Mouse (Mus musculus): ENCODE data around the gene Ugt3a1.
"Not testable (repeated sequence)": the region's sequence is repeated elsewhere in the genome, so short reads cannot be mapped to it uniquely, and the experiment has no call there.

Gene Ugt3a1

DNA sequence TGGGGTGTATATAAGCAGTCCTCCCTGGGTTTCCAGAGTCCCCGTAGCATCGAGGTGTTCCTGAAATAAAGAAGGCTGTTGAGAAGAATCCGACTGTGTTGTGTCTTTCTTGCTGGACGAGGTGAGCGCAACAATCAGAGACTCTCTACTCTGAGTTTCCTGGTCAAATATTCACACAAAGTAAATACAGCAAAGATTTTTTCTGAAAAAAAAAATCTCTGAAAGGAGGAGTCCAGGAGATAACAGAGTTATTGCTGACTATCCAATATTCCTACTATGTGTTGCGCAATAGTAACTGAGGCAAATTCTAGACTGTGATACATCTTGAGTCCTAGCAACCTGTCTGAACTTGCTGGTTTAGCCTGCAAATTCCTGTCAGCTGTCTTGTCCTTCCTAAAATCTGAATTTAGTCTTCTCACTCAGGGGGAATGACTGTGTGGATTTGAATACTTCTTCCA, at the start of gene Ugt3a1:
Gene Ugt3a1, plus strand, starts transcription at position 51 of the 458 bp plus-strand sequence.
- no peak for DNase-seq (ENCODE audit: low spot score)

DNA sequence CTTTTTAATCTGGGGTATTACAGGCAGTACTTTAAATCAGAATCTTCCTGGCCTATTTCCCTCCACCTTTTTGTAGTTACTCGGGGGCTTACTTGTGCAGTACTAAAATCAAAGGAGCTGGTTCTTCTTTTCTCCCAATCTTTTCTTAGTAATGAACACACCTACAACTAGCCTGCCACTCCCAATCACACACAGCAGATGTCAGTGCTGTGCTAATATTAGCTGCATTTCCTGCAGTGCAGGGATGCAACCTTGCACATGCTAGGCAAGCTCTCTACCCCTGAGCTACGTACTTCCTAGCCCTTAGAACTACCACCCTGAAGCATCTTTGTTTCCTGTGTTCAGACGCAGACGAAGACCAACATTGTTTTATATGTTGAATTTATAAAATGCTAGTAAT, 45.8 kb upstream of the Ugt3a1 start:
- not testable (repeated sequence) for DNase-seq (ENCODE audit: low spot score)

GRCm38 (mm10) chr15:9246345-9246744, 30.3 kb upstream of the Ugt3a1 start:
- no peak for DNase-seq (ENCODE audit: low spot score)

GRCm38 (mm10) chr15:9252891-9253290, 23.8 kb upstream of the Ugt3a1 start:
- no peak for DNase-seq (ENCODE audit: low spot score)

DNA sequence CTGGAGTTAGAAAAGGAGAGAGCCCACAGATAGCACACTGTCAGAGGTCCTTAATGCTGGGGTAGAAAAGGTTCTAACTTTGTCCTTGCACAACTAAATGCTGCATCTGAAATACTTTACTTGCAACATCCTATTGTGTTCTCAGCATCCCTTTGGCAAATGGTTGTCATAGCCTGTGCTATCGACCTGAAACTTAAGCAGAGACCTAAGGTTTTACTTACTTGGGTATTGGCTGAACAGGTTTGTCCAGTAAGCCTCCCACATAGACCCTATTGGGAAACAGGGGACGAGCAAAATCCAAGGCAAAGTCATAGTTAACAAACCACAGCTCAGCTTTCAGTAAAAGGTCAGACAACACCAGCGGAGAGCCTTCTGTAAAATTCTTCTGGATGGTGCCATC, 16.1 kb upstream of the Ugt3a1 start:
- DNase-seq (ENCODE audit: low spot score): no peak

- DNase-seq (ENCODE audit: low spot score): no peak
Observed at GRCm38 (mm10) chr15:9271876-9272275, 4.8 kb upstream of the Ugt3a1 start.

- DNase-seq (ENCODE audit: low spot score): no peak
Observed at GRCm38 (mm10) chr15:9279026-9279425, 2.3 kb downstream of the Ugt3a1 start.

- no peak for DNase-seq (ENCODE audit: low spot score)
Observed at GRCm38 (mm10) chr15:9279596-9279995, 2.9 kb downstream of the Ugt3a1 start.

- no peak for DNase-seq (ENCODE audit: low spot score)
Observed at GRCm38 (mm10) chr15:9283165-9283564, 6.5 kb downstream of the Ugt3a1 start.

- DNase-seq (ENCODE audit: low spot score): no peak
Observed at GRCm38 (mm10) chr15:9289660-9290059, 13.0 kb downstream of the Ugt3a1 start.

DNA sequence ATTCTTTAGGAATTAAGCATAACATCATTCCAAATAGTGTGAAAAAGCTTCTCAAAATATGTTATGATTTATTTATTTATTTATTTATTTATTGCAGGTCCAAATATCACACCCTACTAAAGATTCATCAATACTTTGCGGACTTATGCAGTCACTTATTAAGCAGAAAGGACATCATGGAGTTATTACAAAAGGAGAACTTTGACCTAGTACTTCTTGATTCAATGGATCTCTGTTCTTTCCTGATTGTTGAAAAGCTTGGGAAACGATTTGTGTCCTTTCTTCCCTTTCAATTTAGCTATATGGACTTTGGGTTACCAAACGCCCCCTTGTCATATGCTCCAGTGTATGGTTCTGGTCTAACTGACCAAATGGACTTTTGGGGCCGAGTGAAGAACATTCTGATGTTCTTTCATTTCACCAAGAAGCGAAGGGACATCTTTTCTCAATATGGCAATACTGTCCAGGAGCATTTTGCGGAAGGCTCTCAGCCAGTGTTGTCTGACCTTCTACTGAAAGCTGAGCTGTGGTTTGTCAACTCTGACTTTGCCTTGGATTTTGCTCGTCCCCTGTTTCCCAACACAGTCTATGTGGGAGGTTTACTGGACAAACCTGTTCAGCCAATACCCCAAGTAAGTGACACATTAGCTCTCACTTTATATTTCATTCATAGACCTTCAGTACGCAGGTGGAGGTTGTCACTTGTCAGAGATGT, 29.4 kb downstream of the Ugt3a1 start:
- DNase-seq (ENCODE audit: low spot score): no peak

DNA sequence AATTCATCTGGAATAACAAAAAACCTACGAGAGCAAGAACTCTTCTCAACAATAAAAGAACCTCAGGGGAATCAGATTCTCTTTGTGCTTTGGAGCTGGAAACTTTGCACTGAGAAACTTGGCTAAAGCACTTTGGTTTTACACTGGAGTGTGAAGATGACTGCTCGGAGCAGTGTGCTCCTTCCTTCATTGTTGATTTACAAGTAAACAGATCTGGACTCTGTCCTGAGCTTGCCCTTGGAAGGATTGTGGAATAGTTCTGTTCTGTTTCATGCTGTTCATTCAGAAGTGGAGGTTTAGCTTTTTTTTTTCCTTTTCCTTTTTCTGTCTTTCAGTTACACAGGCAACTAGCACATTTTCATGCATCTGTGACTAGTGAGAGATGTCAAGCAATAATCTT, 57.9 kb downstream of the Ugt3a1 start:
- no peak for DNase-seq (ENCODE audit: low spot score)

- no peak for DNase-seq (ENCODE audit: low spot score)
Observed at GRCm38 (mm10) chr15:9335341-9335740, 58.7 kb downstream of the Ugt3a1 start, which contains the start of gene Ugt3a2. Gene Ugt3a2, plus strand, starts transcription at chr15:9335550.

GRCm38 (mm10) chr15:9336616-9337015, 59.9 kb downstream of the Ugt3a1 start:
- DNase-seq (ENCODE audit: low spot score): no peak

DNA sequence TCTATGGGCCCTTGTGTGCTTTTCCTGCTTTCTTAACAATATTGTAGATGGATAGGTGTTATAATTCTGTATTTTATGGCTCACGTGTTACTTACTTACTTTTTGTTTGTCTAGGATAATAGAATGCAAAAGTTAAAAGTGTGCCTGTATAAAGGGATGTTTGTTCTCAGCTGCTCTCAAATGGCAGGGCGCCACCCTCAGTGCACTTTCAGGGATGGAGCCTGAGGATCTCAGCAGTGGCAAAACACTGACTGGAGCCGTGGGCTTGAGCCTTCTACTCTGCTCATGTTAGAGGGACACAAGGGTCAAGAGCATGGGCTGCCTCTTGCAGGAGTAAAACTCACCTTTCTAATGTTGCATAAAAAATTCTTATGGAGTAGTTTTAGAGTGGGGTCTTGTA, 60.3 kb downstream of the Ugt3a1 start:
- no peak for DNase-seq (ENCODE audit: low spot score)

DNA sequence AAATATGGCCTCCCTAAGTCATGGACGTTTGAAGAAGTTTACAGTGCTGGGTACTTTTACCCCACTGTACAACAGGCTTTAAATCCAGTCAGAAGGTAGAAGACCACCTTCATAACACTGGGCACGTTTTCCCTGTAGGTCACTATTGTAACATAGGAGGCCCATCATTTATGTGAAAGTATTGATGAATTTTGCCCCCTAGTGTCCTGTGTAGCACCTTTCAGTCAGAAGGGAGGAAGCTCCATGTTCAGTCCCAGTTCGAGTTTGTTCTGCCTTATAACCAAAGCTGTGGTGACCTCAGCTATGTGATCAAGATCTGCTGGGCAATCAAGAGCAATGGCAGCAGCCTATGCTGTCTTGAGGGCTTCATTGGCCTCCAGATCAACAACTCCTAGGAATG, 72.1 kb downstream of the Ugt3a1 start:
- no peak for DNase-seq (ENCODE audit: low spot score)

- no peak for DNase-seq (ENCODE audit: low spot score)
Observed at GRCm38 (mm10) chr15:9362801-9363200, 86.1 kb downstream of the Ugt3a1 start.

Measured in testis, postnatal 14 days (tissue).